Mouse (Mus musculus) brain, adult 10 weeks (tissue): ENCODE measurements around the gene Gzmb. TPM values are rescaled to one million over a fixed set of nuclear protein-coding genes. Genes with fewer than 3 reads are reported as not detected.

Experiments
- polyA plus RNA-seq: library from polyadenylated mRNA; stranded (reverse); fragments of 350-450 nt; fragmentation: Illumina TruSeq; extraction: RNeasy Lipid Tissue Mini Kit (QIAGEN cat#74804); gene quantifications from one replicate; pipeline ENCODE4 v1.2.3, GENCODE M21; 2015; ENCODE audit warnings: low read depth, low replicate concordance

Gzmb gene
- polyA plus RNA-seq = not detected

GRCm38 (mm10) chr14:56262153-56262552 is at the start of gene Gzmb:
Gene Gzmb (minus strand): TSS chr14:56262260.

DNA sequence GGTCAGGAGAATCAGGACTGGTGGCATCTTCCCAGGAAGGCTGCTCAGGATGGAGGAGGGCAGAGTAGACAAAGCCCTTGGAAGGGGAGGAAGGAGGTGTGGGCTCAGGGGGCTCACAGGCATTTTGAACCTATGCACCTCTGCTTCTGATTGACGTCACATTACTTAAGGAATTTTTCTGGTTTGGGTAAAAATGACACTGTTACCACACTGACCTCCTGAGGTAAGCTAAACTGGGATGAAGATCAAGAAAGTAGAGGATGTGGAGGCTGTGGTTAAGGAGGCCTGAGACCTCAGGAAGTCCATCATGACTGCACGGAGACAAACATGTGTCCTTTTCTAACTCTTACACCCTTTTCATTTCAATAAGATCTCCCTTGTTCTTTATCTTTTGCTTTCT is 27.5 kb downstream of the Gzmb start, which contains the start of gene Gzmc:
Gene Gzmc, minus strand, starts transcription at position 101 of the 400 bp plus-strand sequence.

GRCm38 (mm10) chr14:56211317-56211716 is 50.7 kb downstream of the Gzmb start, which contains the start of gene Gzmf:
Gene Gzmf (minus strand): TSS chr14:56211417.

Other genes starting within 250 kb of the Gzmb start
- gene Mcpt1, start 244.3 kb downstream of the Gzmb start, polyA plus RNA-seq = not detected
- not detected for gene Mcpt9, start 231.8 kb downstream of the Gzmb start, polyA plus RNA-seq
- gene Mcpt2, start 220.2 kb downstream of the Gzmb start, polyA plus RNA-seq = not detected
- gene Mcpt4, start 199.9 kb downstream of the Gzmb start, polyA plus RNA-seq = not detected
- not detected for gene Mcpt8, start 177.0 kb downstream of the Gzmb start, polyA plus RNA-seq
- gene Ctsg, start 159.7 kb downstream of the Gzmb start, polyA plus RNA-seq = not detected
- not detected for gene Gzme, start 141.6 kb downstream of the Gzmb start, polyA plus RNA-seq
- not detected for gene Gzmd, start 129.7 kb downstream of the Gzmb start, polyA plus RNA-seq
- not detected for gene Gzmg, start 102.7 kb downstream of the Gzmb start, polyA plus RNA-seq
- gene Gzmn, start 87.7 kb downstream of the Gzmb start, polyA plus RNA-seq = not detected
- not detected for gene Gzmf, start 50.8 kb downstream of the Gzmb start, polyA plus RNA-seq
- not detected for gene Gzmc, start 27.6 kb downstream of the Gzmb start, polyA plus RNA-seq
- 0.15 TPM for gene Atp12a, start 102.8 kb upstream of the Gzmb start, polyA plus RNA-seq
- gene Rnf17, start 140.3 kb upstream of the Gzmb start, polyA plus RNA-seq = 1.9 TPM